Mouse (Mus musculus): Measurements from ENCODE around the gene Pkhd1. TPM values are rescaled to one million over a fixed set of nuclear protein-coding genes. Genes with fewer than 3 reads are reported as not detected.

The Pkhd1 gene
- polyA plus RNA-seq, 1 experiment from 2014 or later = 0.09 TPM

DNA sequence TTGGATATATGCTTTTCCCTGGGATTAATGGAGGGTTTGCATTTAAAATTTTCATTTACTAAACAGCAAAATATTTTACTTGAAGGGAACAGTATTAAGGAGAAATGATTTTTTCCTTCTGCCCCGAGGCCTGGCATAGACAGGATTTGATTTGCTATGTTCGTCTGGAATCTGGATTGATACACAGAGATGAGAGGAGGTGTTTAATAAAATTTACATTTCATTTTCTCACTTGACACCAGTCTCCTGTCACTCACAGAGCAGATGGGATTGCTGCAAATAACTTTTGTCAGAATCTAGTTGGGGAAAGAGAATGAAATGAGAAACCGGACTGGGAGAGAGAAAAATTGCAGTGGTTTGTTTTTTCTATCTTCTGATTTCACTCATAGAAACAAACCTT lies 578.5 kb downstream of the Pkhd1 start:
- Histone ChIP-seq H3K9ac (ENCODE audit: low read depth, low read length) (no peak overlapping the region), H3K9me3 (ENCODE audit: control insufficient read depth, low read length) (no peaks in the 10 kb centered on the region), H3K27ac (ENCODE audit: low read depth, low read length) (no peak overlapping the region), H3K4me2 (replicated peaks; ENCODE audit: low read depth, low read length) (no peak overlapping the region), H3K4me3 (ENCODE audit: low read depth, low read length) (no peak overlapping the region), H3K36me3 (ENCODE audit: control insufficient read depth, insufficient read depth, low read length) (no peaks in the 10 kb centered on the region), H3K4me1 (replicated peaks; ENCODE audit: control insufficient read depth, insufficient read depth, low read length) (no peaks in the 10 kb centered on the region), H3K27me3 (ENCODE audit: control insufficient read depth, insufficient read depth, low read length) (no peaks in the 10 kb centered on the region)
- 81% methylated on average over 3 of the region's 3 CpGs for WGBS
- ATAC-seq (ENCODE audit: low FRiP score) (no peak), DNase-seq (ENCODE audit: low spot score) (no peak)

DNA sequence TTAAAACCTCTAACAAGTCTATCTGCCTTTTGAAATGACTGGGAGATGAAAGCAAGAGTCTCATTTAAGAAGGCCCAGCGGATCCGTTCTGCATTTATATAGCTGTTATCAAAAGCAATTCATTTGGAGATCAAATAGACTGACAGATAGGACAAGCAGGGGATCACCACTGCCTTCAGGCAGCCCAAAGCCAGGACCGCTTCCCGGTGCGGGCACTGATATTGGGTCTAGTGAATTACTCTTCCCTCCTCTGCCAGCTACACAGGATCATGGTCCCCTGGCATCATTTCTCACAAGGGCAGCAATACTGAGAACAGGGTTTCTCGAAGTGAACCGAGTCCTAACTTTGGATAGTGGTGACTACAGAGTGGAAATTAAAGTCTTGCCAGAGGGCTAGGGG lies 582.6 kb downstream of the Pkhd1 start:
- no peak overlapping the region for H3K4me3 ChIP-seq (ENCODE audit: low read depth, low read length)
- H3K9me3 ChIP-seq (ENCODE audit: control insufficient read depth, low read length) = no peaks in the 10 kb centered on the region
- H3K4me1 ChIP-seq (replicated peaks; ENCODE audit: control insufficient read depth, insufficient read depth, low read length) = no peaks in the 10 kb centered on the region
- ATAC-seq (ENCODE audit: low FRiP score) (no peak), DNase-seq (ENCODE audit: low spot score) (no peak)
- H3K27me3 ChIP-seq (ENCODE audit: control insufficient read depth, insufficient read depth, low read length) = no peaks in the 10 kb centered on the region
- no peak overlapping the region for H3K9ac ChIP-seq (ENCODE audit: low read depth, low read length)
- no peaks in the 10 kb centered on the region for H3K36me3 ChIP-seq (ENCODE audit: control insufficient read depth, insufficient read depth, low read length)
- H3K27ac ChIP-seq (ENCODE audit: low read depth, low read length) = no peak overlapping the region
- WGBS = 85% methylated on average over 7 of the region's 7 CpGs
- no peak overlapping the region for H3K4me2 ChIP-seq (replicated peaks; ENCODE audit: low read depth, low read length)

DNA sequence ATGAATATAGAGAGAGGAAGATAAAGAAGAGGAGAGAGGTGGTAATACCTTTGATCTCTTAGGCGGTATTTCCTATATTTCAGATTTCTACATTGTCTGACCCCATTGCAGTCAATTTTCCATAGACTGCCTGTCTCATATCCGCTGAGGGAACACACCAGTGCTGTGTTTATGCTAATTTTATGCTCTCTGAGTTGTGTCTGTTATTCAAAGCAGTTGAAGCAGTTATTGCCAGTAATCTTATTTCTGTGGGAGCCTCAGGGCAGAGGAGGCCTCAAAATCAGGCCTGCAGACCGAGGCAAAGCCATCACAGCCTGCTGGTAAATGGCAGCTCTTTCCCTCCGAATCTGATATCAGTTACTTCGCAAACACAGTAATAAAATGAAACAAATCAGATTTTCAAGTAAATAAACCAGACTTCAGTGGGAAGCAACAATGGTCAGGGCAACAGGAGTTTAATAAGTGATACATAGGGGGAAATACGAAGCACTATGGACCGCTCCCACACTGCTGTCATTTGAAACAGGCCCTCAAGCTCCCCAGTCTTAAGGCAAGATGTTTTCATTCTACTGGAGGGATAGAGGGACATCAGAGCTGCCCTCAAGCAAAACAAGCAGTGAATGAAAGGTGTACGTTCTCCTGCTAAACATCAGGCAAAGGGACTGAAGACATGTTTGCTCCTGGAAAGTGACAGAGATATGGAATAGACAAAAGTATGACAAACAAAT lies 599.5 kb downstream of the Pkhd1 start:
- 86% methylated on average over 8 of the region's 8 CpGs for WGBS
- DNase-seq (ENCODE audit: low spot score) = peak; percentile 3
- H3K4me1 ChIP-seq (replicated peaks; ENCODE audit: control insufficient read depth, insufficient read depth, low read length) = no peaks in the 10 kb centered on the region
- H3K36me3 ChIP-seq (ENCODE audit: control insufficient read depth, insufficient read depth, low read length) = no peaks in the 10 kb centered on the region
- no peaks in the 10 kb centered on the region for H3K9me3 ChIP-seq (ENCODE audit: control insufficient read depth, low read length)
- no peak overlapping the region for H3K4me2 ChIP-seq (replicated peaks; ENCODE audit: low read depth, low read length)
- H3K27me3 ChIP-seq (ENCODE audit: control insufficient read depth, insufficient read depth, low read length) = no peaks in the 10 kb centered on the region
- H3K4me3 ChIP-seq (ENCODE audit: low read depth, low read length) = no peak overlapping the region
- no peak overlapping the region for H3K27ac ChIP-seq (ENCODE audit: low read depth, low read length)
- H3K9ac ChIP-seq (ENCODE audit: low read depth, low read length) = no peak overlapping the region
- ATAC-seq (ENCODE audit: low FRiP score) = no peak

DNA sequence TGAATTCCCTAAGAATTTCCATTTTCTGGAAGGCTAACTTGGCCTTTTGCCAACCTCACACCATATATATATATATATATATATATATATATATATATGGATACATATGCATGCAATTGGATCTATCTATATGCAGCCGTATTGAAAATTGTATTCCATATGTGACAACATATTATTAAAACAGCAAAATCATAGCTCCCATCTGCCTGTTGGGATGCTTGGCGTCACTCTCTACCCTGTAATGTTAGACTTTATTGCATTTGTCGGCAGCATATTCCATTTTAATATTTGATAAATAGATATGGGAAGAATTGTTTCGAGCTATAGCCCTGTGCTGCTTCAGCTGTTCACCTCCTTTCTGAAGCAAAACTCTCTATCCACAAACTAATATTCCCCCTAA lies 600.2 kb downstream of the Pkhd1 start:
- no peak for DNase-seq (ENCODE audit: low spot score)
- Histone ChIP-seq H3K36me3 (ENCODE audit: control insufficient read depth, insufficient read depth, low read length) (no peaks in the 10 kb centered on the region), H3K9ac (ENCODE audit: low read depth, low read length) (no peak overlapping the region), H3K27ac (ENCODE audit: low read depth, low read length) (no peak overlapping the region), H3K4me2 (replicated peaks; ENCODE audit: low read depth, low read length) (no peak overlapping the region), H3K4me3 (ENCODE audit: low read depth, low read length) (no peak overlapping the region), H3K4me1 (replicated peaks; ENCODE audit: control insufficient read depth, insufficient read depth, low read length) (no peaks in the 10 kb centered on the region), H3K27me3 (ENCODE audit: control insufficient read depth, insufficient read depth, low read length) (no peaks in the 10 kb centered on the region), H3K9me3 (ENCODE audit: control insufficient read depth, low read length) (no peaks in the 10 kb centered on the region)
- WGBS = 93% methylated on average over 4 of the region's 4 CpGs
- no peak for ATAC-seq (ENCODE audit: low FRiP score)

Other genes starting within 250 kb of the Pkhd1 start
- not detected in 2 replicates for gene Il17a, start 112.8 kb upstream of the Pkhd1 start, polyA plus RNA-seq (2014; fragmentation: Nextera tagmentation; extraction: Ambion mirVana)
- not detected in 2 replicates for gene Il17f, start 172.6 kb upstream of the Pkhd1 start, polyA plus RNA-seq (2014; fragmentation: Nextera tagmentation; extraction: Ambion mirVana)
- gene Mcm3, start 202.2 kb upstream of the Pkhd1 start, polyA plus RNA-seq (2014; fragmentation: Nextera tagmentation; extraction: Ambion mirVana) = 152 and 168 TPM in 2 replicates